Mouse (Mus musculus): Measurements from ENCODE around the gene Kras.

DNA sequence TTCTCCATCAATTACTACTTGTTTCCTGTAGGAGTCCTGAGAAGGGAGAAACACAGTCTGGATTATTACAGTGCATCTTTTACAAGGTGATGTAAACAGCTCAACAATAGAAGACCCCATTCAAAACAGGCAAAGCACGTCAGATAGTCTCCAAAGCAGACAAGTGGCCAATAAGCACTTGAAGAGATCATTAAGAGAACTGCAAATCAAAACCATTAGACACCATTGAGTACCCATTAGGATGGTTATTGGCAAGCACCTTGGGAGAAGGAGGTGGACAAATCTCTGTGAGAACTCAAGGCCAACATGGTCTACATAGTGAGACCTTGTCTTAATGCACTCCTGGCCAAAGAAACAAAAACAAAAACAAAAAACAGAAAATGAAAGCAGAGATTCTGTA is 15.6 kb downstream of the Kras start:
- TF ChIP-seq CTCF (IDR thresholded peaks at IDR 0.05; ENCODE audit: extremely low read depth, insufficient read depth, low read length) (no peak), POLR2A (IDR thresholded peaks at IDR 0.05; ENCODE audit: extremely low read depth, insufficient read depth, low read length) (no peak)
